Mouse (Mus musculus): ENCODE measurements around the gene Morc4.

GRCm38 (mm10) chrX:139800406-139800878 is 71.0 kb downstream of the Morc4 start, which contains the start of gene Cldn2:
- TF ChIP-seq CTCF (conservative IDR thresholded peaks at IDR 0.05; ENCODE audit: insufficient read depth, insufficient read length, low read depth, low read length) (no peak), POLR2A (IDR thresholded peaks at IDR 0.05; ENCODE audit: low read depth, low read length) (no peak)
